Mouse (Mus musculus): Measurements from ENCODE around the gene Gm45234. TPM values are rescaled to one million over a fixed set of nuclear protein-coding genes. Genes with fewer than 3 reads are reported as not detected.

The Gm45234 gene
- polyA plus RNA-seq, 1 experiment from 2014 or later, result not detected

DNA sequence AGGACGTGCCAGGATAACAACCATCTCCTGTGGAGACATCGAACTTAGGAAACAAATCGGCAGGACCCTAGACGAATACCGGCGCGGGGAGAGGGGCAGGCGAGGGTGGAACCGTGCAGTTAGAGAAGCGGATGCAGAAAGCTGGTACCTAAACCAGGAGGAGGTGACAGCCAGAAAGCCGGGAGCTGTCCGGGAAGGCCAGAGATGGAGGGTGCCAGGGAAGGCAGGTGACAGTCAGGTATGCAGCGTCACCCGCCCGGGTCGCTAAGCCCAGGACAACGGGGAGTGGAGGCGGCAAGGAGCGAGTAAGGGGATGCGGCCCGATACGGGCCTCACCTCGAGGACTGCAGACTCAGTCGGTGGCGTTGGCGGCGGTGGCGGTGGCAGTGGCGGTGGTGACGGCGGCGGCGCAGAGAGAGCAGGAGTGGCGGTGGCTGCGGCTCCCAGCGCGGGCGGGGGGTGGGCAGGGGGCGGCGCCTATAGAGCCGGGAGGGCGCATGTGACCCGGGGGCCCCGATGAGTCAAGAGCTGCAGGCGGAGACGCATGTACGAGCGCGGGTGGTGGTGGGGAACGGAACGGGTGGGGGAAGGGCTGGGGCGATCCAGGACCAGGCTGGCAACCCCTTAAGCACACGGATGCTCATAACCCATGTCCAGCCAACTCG, 13.4 kb upstream of the Gm45234 start, which contains the start of gene Eno2:
Gene Eno2, minus strand, starts transcription at position 573 of the 665 bp plus-strand sequence.
- H3K9ac ChIP-seq (replicated peaks), result peak within 1 kb of the TSS; percentile 31
- TF ChIP-seq EP300 (IDR thresholded peaks at IDR 0.05; ENCODE audit: low read depth) (no peak), CTCF (IDR thresholded peaks at IDR 0.05; ENCODE audit: low read depth) (no peak)
- 2% methylated on average over 47 of the region's 54 CpGs for WGBS (ENCODE audit: insufficient replicate concordance)

DNA sequence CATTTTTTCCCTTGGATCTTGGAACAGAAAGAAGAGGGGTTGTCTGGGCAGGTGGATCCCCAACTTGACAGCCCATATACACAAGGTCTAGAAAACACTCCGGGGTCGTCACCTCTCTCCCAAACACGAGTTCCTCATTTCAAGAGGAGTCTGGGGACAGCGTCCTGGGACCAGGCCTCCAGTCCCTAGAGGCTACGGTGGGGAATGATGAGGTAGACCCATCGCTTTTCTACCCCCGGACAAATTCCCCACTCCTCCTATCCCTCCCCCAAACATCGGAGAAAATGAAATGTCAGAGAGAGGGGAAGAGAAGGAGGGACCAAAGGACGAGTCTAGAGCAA, 12.9 kb upstream of the Gm45234 start:
- H3K9ac ChIP-seq (replicated peaks), result peak overlapping the region; percentile 31; the same call in 1 of the 2 replicates
- H3K4me2 ChIP-seq (ENCODE audit: low read depth, low read length), result peak overlapping the region; percentile 78
- no peaks in the 10 kb centered on the region for H3K36me3 ChIP-seq (replicated peaks; ENCODE audit: insufficient read depth, low read length)
- 0 out of 2 replicates have a peak, but pooled peaks cover 7% of the 10 kb centered on the region for H3K4me1 ChIP-seq (ENCODE audit: insufficient read depth)
- no peaks in the 10 kb centered on the region for H3K9me3 ChIP-seq (ENCODE audit: low read length)
- TF ChIP-seq CTCF (IDR thresholded peaks at IDR 0.05; ENCODE audit: low read depth), result no peak
- TF ChIP-seq EP300 (IDR thresholded peaks at IDR 0.05; ENCODE audit: low read depth), result no peak
- H3K27me3 ChIP-seq (ENCODE audit: insufficient read depth, low read length), result peaks cover 21% of the 10 kb centered on the region
- ATAC-seq (no peak), DNase-seq (no peak)
- 3% methylated on average over 9 of the region's 9 CpGs for WGBS (ENCODE audit: insufficient replicate concordance)
- H3K4me3 ChIP-seq (ENCODE audit: low read depth, low read length), result peak overlapping the region; percentile 48
- H3K27ac ChIP-seq (ENCODE audit: low read depth), result no peak overlapping the region

More for the DNA sequence above, 13.4 kb upstream of the Gm45234 start, which contains the start of gene Eno2:
- ATAC-seq, result peak; percentile 45; the same call in 1 of the 2 replicates
- peak within 1 kb of the TSS; percentile 48 for H3K4me3 ChIP-seq (ENCODE audit: low read depth, low read length)
- no peak within 1 kb of the TSS for H3K27ac ChIP-seq (ENCODE audit: low read depth)
- 0 out of 2 replicates have a peak, but pooled peaks cover 7% of the 10 kb centered on the region for H3K4me1 ChIP-seq (ENCODE audit: insufficient read depth)
- H3K9me3 ChIP-seq (ENCODE audit: low read length), result no peaks in the 10 kb centered on the region
- H3K36me3 ChIP-seq (replicated peaks; ENCODE audit: insufficient read depth, low read length), result no peaks in the 10 kb centered on the region
- peak within 1 kb of the TSS; percentile 78 for H3K4me2 ChIP-seq (ENCODE audit: low read depth, low read length)
- peaks cover 21% of the 10 kb centered on the region for H3K27me3 ChIP-seq (ENCODE audit: insufficient read depth, low read length)
- peak; percentile 55 for DNase-seq

DNA sequence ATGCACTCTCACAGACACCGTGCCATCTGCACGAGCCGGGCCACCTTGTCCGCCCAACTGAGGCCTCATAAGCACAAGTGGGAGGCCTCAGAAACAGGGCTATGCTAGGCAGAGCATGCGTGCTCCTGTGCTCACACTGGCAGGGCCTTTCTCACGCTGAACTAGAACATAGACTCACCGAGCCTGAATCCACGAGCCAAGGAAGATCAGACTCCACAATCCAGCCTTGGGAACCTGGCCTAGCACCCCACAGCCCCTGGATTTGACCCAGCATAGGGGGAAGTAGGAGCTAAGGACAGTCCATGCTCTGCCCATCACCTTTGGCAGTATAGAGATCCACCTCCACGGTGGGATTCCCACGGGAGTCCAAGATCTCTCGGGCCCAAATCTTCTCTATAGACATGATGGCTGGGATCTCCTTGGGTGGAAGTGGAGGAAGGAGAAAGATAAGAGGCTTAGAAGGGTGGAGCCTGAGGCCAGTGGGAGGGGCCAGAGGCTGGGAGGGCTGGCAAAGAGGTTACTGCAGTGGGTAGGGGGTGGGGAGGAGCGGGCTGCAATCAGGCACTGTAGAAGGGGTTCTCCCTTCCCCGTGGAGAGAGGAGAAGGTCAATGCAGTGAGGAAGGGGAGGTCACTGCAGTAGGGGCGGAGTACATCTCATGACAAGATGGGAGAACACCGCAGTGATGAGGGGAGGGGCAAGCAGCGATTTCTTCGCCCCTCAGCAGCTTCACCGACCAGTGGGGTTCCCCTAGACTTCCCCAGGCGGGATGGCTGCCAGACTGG, 12.3 kb upstream of the Gm45234 start:
- TF ChIP-seq CTCF (IDR thresholded peaks at IDR 0.05; ENCODE audit: low read depth) (no peak), EP300 (IDR thresholded peaks at IDR 0.05; ENCODE audit: low read depth) (no peak)
- Histone ChIP-seq H3K4me1 (ENCODE audit: insufficient read depth) (0 out of 2 replicates have a peak, but pooled peaks cover 7% of the 10 kb centered on the region), H3K27me3 (ENCODE audit: insufficient read depth, low read length) (peaks cover 21% of the 10 kb centered on the region), H3K4me2 (ENCODE audit: low read depth, low read length) (peak overlapping the region; percentile 78), H3K9ac (replicated peaks) (no peak overlapping the region), H3K9me3 (ENCODE audit: low read length) (no peaks in the 10 kb centered on the region), H3K36me3 (replicated peaks; ENCODE audit: insufficient read depth, low read length) (no peaks in the 10 kb centered on the region), H3K4me3 (ENCODE audit: low read depth, low read length) (0 out of 2 replicates have a peak overlapping the region, but pooled peaks have one; percentile 8), H3K27ac (ENCODE audit: low read depth) (no peak overlapping the region)
- DNase-seq (no peak), ATAC-seq (peak; percentile 31; the same call in 1 of the 2 replicates)
- WGBS (ENCODE audit: insufficient replicate concordance), result 33% methylated on average over 18 of the region's 19 CpGs

- no peaks in the 10 kb centered on the region for H3K36me3 ChIP-seq (replicated peaks; ENCODE audit: insufficient read depth, low read length)
- H3K27ac ChIP-seq (ENCODE audit: low read depth), result no peak overlapping the region
- 0 out of 2 replicates have a peak, but pooled peaks cover 7% of the 10 kb centered on the region for H3K4me1 ChIP-seq (ENCODE audit: insufficient read depth)
- TF ChIP-seq EP300 (IDR thresholded peaks at IDR 0.05; ENCODE audit: low read depth) (no peak), CTCF (IDR thresholded peaks at IDR 0.05; ENCODE audit: low read depth) (no peak)
- H3K9me3 ChIP-seq (ENCODE audit: low read length), result no peaks in the 10 kb centered on the region
- 76% methylated on average over 4 of the region's 4 CpGs for WGBS (ENCODE audit: insufficient replicate concordance)
- H3K27me3 ChIP-seq (ENCODE audit: insufficient read depth, low read length), result peaks cover 21% of the 10 kb centered on the region
- no peak for ATAC-seq
- H3K4me3 ChIP-seq (ENCODE audit: low read depth, low read length), result no peak overlapping the region
- DNase-seq, result no peak
- no peak overlapping the region for H3K4me2 ChIP-seq (ENCODE audit: low read depth, low read length)
- H3K9ac ChIP-seq (replicated peaks), result no peak overlapping the region
Measured at GRCm38 (mm10) chr6:124767536-124767919, 11.7 kb upstream of the Gm45234 start.

DNA sequence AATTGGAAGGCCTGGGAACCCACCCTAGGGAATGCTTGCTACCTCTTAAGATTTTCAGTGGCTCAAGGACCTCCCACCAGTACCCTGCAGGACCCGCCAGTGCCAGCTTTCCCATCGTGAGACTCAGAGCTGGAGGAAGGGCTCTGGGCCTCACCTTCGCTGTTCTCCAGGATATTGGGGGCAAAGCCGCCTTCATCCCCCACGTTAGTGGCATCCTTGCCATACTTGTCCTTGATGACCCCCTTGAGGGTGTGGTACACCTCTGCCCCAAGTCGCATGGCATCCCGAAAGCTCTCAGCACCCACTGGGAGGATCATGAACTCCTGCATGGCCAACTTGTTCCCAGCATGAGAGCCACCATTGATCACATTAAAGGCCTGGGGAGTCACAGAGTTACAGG, 10.1 kb upstream of the Gm45234 start:
- ATAC-seq, result no peak
- 84% methylated on average over 7 of the region's 7 CpGs for WGBS (ENCODE audit: insufficient replicate concordance)
- no peak overlapping the region for H3K9ac ChIP-seq (replicated peaks)

DNA sequence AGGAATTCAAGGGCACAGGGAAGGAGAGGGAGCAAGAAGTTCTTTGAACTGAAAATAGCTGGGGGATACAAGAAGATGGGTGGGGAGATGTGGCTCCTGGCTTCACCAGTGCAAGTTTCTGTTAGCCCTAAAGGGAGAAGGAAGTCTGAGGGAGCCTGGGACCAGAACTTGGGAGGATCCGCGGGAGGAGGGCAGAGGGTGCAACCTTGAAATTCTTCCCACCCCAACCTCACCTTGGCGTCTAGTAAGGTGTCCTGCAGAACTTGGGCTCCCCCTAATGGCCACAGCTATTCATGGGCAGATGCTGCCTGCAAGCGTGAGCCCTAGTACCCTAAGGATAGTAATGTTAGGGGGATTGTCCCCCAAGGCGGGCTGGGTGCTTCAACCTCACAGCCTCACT, 3.4 kb upstream of the Gm45234 start:
- ATAC-seq (peak; percentile 42), DNase-seq (peak; percentile 88)
- Histone ChIP-seq H3K27ac (ENCODE audit: low read depth) (no peak overlapping the region), H3K4me1 (ENCODE audit: insufficient read depth) (peaks cover 29% of the 10 kb centered on the region), H3K36me3 (replicated peaks; ENCODE audit: insufficient read depth, low read length) (no peaks in the 10 kb centered on the region), H3K4me3 (ENCODE audit: low read depth, low read length) (no peak overlapping the region), H3K9ac (replicated peaks) (no peak overlapping the region; the same call in 1 of the 2 replicates), H3K9me3 (ENCODE audit: low read length) (no peaks in the 10 kb centered on the region), H3K27me3 (ENCODE audit: insufficient read depth, low read length) (peaks cover 22% of the 10 kb centered on the region), H3K4me2 (ENCODE audit: low read depth, low read length) (peak overlapping the region; percentile 38; the same call in 1 of the 2 replicates)
- TF ChIP-seq CTCF (IDR thresholded peaks at IDR 0.05; ENCODE audit: low read depth) (peak; percentile 97), EP300 (IDR thresholded peaks at IDR 0.05; ENCODE audit: low read depth) (no peak)
- 2% methylated on average over 5 of the region's 5 CpGs for WGBS (ENCODE audit: insufficient replicate concordance)

More for the DNA sequence above, 10.1 kb upstream of the Gm45234 start:
- peaks cover 21% of the 10 kb centered on the region for H3K27me3 ChIP-seq (ENCODE audit: insufficient read depth, low read length)
- DNase-seq, result no peak
- H3K9me3 ChIP-seq (ENCODE audit: low read length), result no peaks in the 10 kb centered on the region
- no peak overlapping the region for H3K4me2 ChIP-seq (ENCODE audit: low read depth, low read length)
- TF ChIP-seq CTCF (IDR thresholded peaks at IDR 0.05; ENCODE audit: low read depth) (no peak), EP300 (IDR thresholded peaks at IDR 0.05; ENCODE audit: low read depth) (no peak)
- H3K36me3 ChIP-seq (replicated peaks; ENCODE audit: insufficient read depth, low read length), result no peaks in the 10 kb centered on the region
- no peak overlapping the region for H3K4me3 ChIP-seq (ENCODE audit: low read depth, low read length)
- H3K4me1 ChIP-seq (ENCODE audit: insufficient read depth), result 0 out of 2 replicates have a peak, but pooled peaks cover 7% of the 10 kb centered on the region
- no peak overlapping the region for H3K27ac ChIP-seq (ENCODE audit: low read depth)

Data from liver, postnatal 0 days (tissue).